Mouse (Mus musculus) colon, adult 2 months (tissue): ENCODE results near the gene Hist1h2ab. TPM values are rescaled to one million over a fixed set of nuclear protein-coding genes. Genes with fewer than 3 reads are reported as not detected.

ENCODE experiments used
- polyA plus RNA-seq: library from polyadenylated mRNA; depleted of rRNA; stranded (reverse); fragments of >200 nt; gene quantifications from 2 replicates; pipeline ENCODE4 v1.2.3, GENCODE M21; 2012; rRNA removed

Hist1h2ab gene
- polyA plus RNA-seq: 23.5 and 25.9 TPM in 2 replicates

DNA sequence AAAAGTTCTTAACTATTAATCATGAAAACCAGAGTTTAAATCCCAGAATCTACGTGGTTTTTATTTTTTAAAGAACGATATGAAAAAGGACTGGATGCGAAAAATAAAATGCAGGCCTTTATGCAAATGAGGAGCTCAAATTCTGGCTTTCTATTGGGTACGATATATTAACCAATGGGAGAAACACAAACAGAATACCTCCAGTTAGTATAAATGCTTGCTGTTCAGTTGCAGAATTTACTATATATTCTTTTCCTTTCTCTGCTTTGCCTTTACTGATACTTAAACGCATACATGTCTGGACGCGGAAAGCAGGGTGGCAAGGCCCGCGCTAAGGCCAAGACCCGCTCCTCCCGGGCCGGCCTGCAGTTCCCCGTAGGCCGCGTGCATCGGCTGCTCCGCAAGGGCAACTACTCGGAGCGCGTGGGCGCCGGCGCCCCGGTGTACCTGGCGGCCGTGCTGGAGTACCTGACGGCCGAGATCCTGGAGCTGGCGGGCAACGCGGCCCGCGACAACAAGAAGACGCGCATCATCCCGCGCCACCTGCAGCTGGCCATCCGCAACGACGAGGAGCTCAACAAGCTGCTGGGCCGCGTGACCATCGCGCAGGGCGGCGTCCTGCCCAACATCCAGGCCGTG is at the start of gene Hist1h2ab:
Gene Hist1h2ab (plus strand): TSS at position 288 of the 639 bp plus-strand sequence.

DNA sequence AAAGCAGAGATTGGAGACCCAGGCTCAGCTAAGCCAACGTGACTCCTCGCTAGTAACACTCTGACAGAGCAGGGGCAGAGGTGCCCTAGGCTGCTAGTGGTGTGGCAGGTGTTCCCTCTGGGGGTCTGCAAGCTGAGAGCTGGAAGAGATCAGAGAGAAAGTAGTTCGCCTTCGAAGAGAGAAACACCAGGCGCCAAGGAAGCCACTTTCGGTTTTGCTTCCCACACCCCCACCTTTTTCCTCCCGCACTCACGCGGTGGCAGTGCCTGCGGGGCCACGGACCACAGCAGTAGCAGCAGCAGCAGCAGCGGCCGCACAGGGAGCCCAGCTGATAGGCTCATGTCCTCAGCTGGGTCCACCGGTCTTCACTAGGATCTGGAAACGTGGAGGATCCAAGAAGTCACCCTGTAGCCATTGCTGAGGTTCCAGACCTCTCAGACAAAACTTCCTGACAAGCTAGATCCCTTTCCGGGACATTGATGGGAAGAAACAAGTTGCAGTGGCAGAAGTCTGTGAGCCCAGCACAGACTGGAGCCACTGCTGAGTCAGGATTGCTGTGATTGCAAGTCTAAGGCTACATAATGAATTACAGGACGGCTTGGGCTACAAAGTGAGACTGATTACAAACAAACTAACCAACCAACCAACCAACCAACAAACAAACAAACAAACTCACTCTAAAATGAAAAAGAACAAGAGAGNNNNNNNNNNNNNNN is 40.4 kb upstream of the Hist1h2ab start, which contains the start of gene Hfe:
Gene Hfe (minus strand): TSS at position 481 of the 716 bp plus-strand sequence.

DNA sequence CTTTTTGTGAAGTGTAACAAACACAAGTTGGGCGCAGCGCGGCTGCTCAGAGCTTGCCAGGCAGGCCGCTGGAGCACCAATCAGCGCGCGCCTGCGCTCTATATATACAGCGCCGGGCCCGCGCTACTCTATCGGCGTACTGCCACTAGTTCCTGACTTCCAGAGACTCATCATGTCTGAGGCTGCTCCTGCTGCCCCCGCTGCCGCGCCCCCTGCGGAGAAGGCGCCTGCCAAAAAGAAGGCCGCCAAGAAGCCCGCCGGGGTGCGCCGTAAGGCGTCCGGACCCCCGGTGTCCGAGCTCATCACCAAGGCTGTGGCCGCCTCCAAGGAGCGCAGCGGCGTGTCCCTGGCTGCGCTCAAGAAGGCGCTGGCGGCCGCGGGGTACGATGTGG is 12.3 kb upstream of the Hist1h2ab start, which contains the start of gene Hist1h1c:
Gene Hist1h1c (plus strand): TSS at position 132 of the 392 bp plus-strand sequence.

DNA sequence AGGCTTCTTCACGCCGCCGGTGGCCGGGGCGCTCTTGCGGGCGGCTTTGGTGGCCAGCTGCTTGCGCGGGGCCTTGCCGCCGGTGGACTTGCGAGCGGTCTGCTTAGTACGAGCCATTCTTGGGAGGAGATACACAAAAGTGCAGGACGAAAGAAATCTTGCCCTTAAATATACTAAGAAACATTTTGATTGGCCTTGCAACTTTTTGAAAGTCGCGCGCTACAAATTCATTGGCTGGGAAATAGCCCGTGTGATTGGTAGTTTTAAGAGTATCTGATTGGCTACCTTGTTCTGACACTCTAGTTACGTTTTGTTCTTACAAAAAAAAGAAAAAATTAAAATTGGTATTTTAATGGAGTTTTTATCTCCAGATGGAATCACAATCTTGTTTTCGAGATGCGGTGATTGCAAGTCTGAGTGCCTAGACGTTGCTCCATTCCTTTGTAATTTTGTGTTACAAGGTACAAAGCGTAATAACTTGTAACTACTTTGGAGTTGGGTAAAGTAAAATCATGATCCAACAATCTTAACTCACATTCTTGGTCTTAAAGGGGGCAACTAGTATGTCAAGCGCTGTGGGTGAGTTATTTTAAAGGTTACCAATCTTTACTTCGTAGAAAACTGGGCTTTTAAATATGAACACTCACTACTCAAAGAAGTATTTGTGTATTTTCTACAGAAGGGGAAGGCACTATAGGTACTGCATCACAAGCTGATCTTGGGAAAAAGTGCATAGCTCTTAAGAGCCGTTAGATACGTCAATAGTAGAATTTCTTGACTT is 5.4 kb upstream of the Hist1h2ab start, which contains the start of gene Hist1h3c:
Gene Hist1h3c (minus strand): TSS at position 222 of the 781 bp plus-strand sequence.

DNA sequence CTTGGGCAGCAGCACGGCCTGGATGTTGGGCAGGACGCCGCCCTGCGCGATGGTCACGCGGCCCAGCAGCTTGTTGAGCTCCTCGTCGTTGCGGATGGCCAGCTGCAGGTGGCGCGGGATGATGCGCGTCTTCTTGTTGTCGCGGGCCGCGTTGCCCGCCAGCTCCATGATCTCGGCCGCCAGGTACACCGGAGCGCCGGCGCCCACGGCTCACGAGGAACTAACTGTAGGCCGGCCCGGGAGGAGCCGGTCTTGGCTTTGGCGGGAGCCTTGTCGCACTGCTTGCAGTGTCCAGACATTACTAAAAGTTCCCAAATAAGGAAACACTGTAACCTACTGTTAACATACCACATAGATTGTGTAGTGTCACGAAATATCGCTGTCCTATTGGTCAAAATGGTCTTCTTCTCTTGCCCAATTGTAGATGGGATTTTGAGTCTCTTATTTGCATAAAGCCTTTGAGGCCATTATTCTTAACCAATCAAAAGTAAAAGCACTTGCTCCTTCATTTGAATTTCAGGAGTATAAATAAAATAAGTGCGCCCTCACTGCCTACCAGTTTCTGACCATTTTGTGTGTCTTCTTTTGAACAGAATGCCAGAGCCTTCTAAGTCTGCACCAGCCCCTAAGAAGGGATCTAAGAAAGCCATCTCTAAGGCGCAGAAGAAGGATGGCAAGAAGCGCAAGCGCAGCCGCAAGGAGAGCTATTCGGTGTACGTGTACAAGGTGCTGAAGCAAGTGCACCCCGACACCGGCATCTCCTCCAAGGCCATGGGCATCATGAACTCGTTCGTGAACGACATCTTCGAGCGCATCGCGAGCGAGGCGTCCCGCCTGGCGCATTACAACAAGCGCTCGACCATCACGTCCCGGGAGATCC is 4.5 kb upstream of the Hist1h2ab start, which contains the start of gene Hist1h2bb:
Gene Hist1h2bb (plus strand): TSS at position 534 of the 880 bp plus-strand sequence.

DNA sequence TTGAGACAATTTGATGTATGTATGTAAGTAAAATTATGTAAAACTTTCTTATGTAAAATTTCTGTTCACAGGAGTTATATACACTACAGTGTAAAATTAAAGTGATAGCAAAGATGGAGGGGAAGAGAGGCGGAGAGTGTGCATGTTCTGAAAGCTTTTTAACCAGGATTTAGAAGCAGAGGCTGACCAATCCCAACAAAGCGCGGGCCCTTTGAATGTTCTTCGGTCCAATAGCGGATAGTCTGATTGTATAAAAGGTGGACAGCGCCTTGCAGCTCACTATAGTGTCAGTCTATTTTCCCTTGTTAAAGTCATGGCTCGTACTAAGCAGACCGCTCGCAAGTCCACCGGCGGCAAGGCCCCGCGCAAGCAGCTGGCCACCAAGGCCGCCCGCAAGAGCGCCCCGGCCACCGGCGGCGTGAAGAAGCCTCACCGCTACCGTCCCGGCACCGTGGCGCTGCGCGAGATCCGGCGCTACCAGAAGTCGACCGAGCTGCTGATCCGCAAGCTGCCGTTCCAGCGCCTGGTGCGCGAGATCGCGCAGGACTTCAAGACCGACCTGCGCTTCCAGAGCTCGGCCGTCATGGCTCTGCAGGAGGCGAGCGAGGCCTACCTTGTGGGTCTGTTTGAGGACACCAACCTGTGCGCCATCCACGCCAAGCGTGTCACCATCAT is 1.3 kb downstream of the Hist1h2ab start, which contains the start of gene Hist1h3b:
Gene Hist1h3b (plus strand): TSS at position 201 of the 675 bp plus-strand sequence.

DNA sequence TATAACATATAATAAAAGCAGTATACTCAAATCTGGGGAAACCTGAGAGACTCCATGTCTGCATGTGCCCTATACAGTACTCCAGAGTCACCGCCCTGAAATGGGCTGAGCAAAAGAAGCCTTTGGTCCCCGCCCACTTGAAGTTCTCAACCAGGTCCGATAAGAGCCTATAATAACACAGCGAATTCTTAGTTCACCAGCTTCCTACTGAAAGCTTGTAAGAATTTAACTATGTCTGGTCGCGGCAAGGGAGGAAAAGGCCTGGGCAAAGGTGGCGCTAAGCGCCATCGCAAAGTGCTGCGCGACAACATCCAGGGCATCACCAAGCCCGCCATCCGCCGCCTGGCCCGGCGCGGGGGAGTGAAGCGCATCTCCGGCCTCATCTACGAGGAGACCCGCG is 5.9 kb downstream of the Hist1h2ab start, which contains the start of gene Hist1h4b:
Gene Hist1h4b (plus strand): TSS at position 224 of the 400 bp plus-strand sequence.

DNA sequence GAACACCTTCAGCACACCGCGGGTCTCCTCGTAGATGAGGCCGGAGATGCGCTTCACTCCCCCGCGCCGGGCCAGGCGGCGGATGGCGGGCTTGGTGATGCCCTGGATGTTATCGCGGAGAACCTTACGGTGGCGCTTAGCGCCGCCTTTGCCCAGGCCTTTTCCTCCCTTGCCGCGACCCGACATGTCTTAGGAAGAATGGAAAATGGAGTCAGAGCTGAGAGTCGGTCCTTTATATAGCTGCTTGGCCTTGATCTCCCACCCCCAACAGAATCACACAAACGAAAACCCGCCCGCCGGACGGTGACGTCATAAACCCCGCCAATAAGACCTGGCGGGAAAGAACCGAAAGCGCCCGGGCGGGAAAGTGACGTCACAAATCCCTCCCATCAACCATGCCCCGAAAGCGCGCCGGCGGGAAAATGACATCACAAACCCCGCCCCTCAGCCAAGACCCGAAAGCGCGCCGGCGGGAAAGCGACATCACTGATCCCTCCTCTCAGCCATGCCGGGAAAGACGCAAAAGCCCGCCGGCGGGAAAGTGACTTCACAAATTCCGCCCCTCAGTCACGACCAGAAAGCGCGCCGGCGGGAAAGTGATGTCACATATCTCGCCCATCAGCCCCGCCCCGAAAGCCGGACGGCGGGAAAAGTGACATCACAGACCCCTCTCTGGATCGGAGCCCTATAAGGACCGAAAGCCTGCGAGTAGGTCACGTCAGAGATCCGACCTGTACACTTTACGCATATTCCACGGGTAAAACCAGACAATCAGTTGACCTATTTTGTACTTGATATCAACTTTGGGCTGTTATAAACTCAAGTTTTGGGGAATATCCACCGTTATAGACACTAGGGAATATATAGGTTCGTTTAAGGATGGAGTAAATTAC is 10.3 kb downstream of the Hist1h2ab start, which contains the start of gene Hist1h4a:
Gene Hist1h4a (minus strand): TSS at position 259 of the 893 bp plus-strand sequence.

DNA sequence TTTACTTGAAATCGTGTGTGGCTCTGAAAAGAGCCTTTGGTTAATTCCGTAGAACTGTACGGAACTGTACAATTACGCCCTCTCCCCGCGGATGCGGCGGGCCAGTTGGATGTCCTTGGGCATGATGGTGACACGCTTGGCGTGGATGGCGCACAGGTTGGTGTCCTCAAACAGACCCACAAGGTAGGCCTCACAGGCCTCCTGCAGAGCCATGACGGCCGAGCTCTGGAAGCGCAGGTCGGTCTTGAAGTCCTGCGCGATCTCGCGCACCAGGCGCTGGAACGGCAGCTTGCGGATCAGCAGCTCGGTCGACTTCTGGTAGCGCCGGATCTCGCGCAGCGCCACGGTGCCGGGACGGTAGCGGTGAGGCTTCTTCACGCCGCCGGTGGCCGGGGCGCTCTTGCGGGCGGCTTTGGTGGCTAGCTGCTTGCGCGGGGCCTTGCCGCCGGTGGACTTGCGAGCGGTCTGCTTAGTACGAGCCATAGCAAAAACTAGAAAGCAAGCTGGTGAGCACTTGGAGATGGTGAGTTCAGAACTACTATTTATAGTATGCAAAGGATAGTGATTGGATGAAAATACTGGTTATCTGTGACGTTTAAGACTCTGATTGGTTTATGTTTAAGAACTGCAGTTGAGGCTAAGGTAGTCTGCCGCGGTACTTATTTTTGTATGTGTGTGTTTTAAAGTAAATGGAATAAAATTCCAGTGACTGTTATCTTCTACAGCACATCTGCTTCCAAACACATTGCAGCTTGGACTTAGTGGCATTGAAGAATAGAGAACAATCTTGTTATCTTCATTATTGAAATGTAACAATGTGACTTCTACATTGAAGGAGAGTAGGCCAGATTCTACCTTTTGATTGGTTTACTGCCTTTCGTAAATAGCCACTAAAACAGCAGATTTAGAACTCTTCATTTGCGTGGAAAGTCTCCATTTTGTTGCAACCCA is 11.2 kb downstream of the Hist1h2ab start, which contains the start of gene Hist1h3a:
Gene Hist1h3a (minus strand): TSS at position 516 of the 951 bp plus-strand sequence.

DNA sequence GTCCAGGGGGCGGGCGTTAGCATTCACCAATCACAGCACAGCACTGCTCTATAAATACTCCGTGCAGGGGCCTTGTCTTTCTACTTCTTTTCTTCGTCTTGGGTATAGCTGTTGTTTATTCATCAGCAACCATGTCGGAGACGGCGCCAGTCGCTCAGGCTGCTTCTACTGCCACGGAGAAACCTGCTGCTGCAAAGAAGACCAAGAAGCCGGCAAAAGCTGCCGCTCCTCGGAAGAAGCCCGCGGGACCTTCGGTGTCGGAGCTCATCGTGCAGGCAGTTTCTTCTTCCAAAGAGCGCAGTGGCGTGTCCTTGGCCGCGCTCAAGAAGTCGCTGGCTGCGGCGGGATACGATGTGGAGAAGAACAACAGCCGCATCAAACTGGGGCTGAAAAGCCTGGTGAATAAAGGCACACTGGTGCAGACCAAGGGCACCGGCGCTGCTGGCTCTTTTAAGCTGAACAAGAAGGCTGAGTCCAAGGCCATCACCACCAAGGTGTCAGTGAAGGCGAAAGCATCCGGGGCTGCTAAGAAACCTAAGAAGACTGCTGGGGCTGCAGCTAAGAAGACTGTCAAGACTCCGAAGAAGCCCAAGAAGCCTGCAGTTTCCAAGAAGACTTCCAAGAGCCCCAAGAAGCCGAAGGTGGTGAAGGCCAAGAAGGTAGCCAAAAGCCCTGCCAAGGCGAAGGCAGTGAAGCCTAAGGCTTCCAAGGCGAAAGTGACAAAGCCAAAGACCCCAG is 12.8 kb downstream of the Hist1h2ab start, which contains the start of gene Hist1h1a:
Gene Hist1h1a (plus strand): TSS at position 81 of the 738 bp plus-strand sequence.

DNA sequence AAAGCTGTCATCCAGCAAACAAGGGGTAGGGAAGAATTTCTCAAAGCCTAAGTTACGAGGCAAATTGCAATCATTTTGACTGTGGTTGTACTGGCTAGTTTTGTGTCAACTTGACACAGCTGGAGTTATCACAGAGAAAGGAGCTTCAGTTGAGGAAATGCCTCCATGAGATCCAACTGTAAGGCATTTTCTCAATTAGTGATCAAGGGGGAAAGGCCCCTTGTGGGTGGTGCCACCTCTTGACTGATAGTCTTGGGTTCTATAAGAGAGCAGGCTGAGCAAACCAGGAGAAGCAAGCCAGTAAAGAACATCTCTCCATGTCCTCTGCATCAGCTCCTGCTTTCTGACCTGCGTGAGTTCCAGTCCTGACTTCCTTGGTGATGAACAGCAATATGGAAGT is 18.7 kb downstream of the Hist1h2ab start, which contains the start of gene Trim38:
Gene Trim38 (plus strand): TSS at position 301 of the 400 bp plus-strand sequence.

Other genes starting within 250 kb of the Hist1h2ab start
- gene Hist1h4h, start 220.1 kb upstream of the Hist1h2ab start, polyA plus RNA-seq: 42.2 and 63.4 TPM in 2 replicates
- 245 and 289 TPM in 2 replicates for gene Hist1h2af, start 217.2 kb upstream of the Hist1h2ab start, polyA plus RNA-seq
- 23.2 and 33.2 TPM in 2 replicates for gene Hist1h3g, start 215.7 kb upstream of the Hist1h2ab start, polyA plus RNA-seq
- 4.9 and 5.3 TPM in 2 replicates for gene Hist1h2bh, start 207.7 kb upstream of the Hist1h2ab start, polyA plus RNA-seq
- 5.0 and 6.7 TPM in 2 replicates for gene Hist1h3f, start 207.1 kb upstream of the Hist1h2ab start, polyA plus RNA-seq
- gene Hist1h4f, start 199.5 kb upstream of the Hist1h2ab start, polyA plus RNA-seq: 13.1 and 22.8 TPM in 2 replicates
- gene Hist1h1d, start 197.9 kb upstream of the Hist1h2ab start, polyA plus RNA-seq: 0.45 and 0.47 TPM in 2 replicates
- gene Hist1h3e, start 188.8 kb upstream of the Hist1h2ab start, polyA plus RNA-seq: 32.1 and 36.8 TPM in 2 replicates
- gene Hist1h2ae, start 179.9 kb upstream of the Hist1h2ab start, polyA plus RNA-seq: 15.1 and 16.2 TPM in 2 replicates
- gene Hist1h2bg, start 179.7 kb upstream of the Hist1h2ab start, polyA plus RNA-seq: 49.0 and 58.2 TPM in 2 replicates
- gene Hist1h2bf, start 176.9 kb upstream of the Hist1h2ab start, polyA plus RNA-seq: 11.4 and 19.0 TPM in 2 replicates
- 6.9 and 11.5 TPM in 2 replicates for gene Hist1h2ad, start 176.7 kb upstream of the Hist1h2ab start, polyA plus RNA-seq
- gene Hist1h3d, start 175.4 kb upstream of the Hist1h2ab start, polyA plus RNA-seq: 13.8 and 18.8 TPM in 2 replicates
- 12.3 and 14.7 TPM in 2 replicates for gene Hist1h4d, start 169.5 kb upstream of the Hist1h2ab start, polyA plus RNA-seq
- gene Hist1h2be, start 130.0 kb upstream of the Hist1h2ab start, polyA plus RNA-seq: 3.1 and 3.3 TPM in 2 replicates
- gene Hist1h1e, start 128.6 kb upstream of the Hist1h2ab start, polyA plus RNA-seq: 3.2 and 3.9 TPM in 2 replicates
- 2.4 and 3.8 TPM in 2 replicates for gene Hist1h2ac, start 67.2 kb upstream of the Hist1h2ab start, polyA plus RNA-seq
- 410 and 605 TPM in 2 replicates for gene Hist1h2bc, start 66.9 kb upstream of the Hist1h2ab start, polyA plus RNA-seq
- gene Hist1h1t, start 55.3 kb upstream of the Hist1h2ab start, polyA plus RNA-seq: not detected in 2 replicates
- 20.7 and 21.2 TPM in 2 replicates for gene Hist1h4c, start 52.7 kb upstream of the Hist1h2ab start, polyA plus RNA-seq
- 9.4 and 10.3 TPM in 2 replicates for gene Hfe, start 40.3 kb upstream of the Hist1h2ab start, polyA plus RNA-seq
- 204 and 212 TPM in 2 replicates for gene Hist1h1c, start 12.3 kb upstream of the Hist1h2ab start, polyA plus RNA-seq
- gene Hist1h3c, start 5.5 kb upstream of the Hist1h2ab start, polyA plus RNA-seq: 23.6 and 30.3 TPM in 2 replicates
- gene Hist1h2bb, start 4.4 kb upstream of the Hist1h2ab start, polyA plus RNA-seq: 12.8 and 18.4 TPM in 2 replicates
- gene Hist1h3b, start 1.1 kb downstream of the Hist1h2ab start, polyA plus RNA-seq: 26.4 and 32.0 TPM in 2 replicates
- 20.0 and 20.8 TPM in 2 replicates for gene Hist1h4b, start 5.9 kb downstream of the Hist1h2ab start, polyA plus RNA-seq
- gene Hist1h4a, start 10.1 kb downstream of the Hist1h2ab start, polyA plus RNA-seq: 15.5 and 15.9 TPM in 2 replicates
- gene Hist1h3a, start 11.3 kb downstream of the Hist1h2ab start, polyA plus RNA-seq: 23.6 and 24.8 TPM in 2 replicates
- 1.1 and 1.4 TPM in 2 replicates for gene Hist1h1a, start 12.5 kb downstream of the Hist1h2ab start, polyA plus RNA-seq
- 0.12 and 0.14 TPM in 2 replicates for gene Trim38, start 18.8 kb downstream of the Hist1h2ab start, polyA plus RNA-seq
- 0.36 and 0.59 TPM in 2 replicates for gene Slc17a2, start 55.9 kb downstream of the Hist1h2ab start, polyA plus RNA-seq
- not detected in 2 replicates for gene Slc17a3, start 88.3 kb downstream of the Hist1h2ab start, polyA plus RNA-seq
- gene Slc17a1, start 116.6 kb downstream of the Hist1h2ab start, polyA plus RNA-seq: not detected in 2 replicates
- 16.1 and 27.1 TPM in 2 replicates for gene Slc17a4, start 163.9 kb downstream of the Hist1h2ab start, polyA plus RNA-seq
- gene Hist1h2ba, start 183.0 kb downstream of the Hist1h2ab start, polyA plus RNA-seq: not detected in 2 replicates
- not detected in 2 replicates for gene Hist1h2aa, start 183.3 kb downstream of the Hist1h2ab start, polyA plus RNA-seq
- gene Scgn, start 240.1 kb downstream of the Hist1h2ab start, polyA plus RNA-seq: 2.1 and 3.1 TPM in 2 replicates